Mouse (Mus musculus) MEL (cell line): ENCODE measurements around the gene Fam19a2. TPM values are rescaled to one million over a fixed set of nuclear protein-coding genes. Genes with fewer than 3 reads are reported as not detected.

Source experiments
- DNase-seq: peaks from one replicate; pipeline ENCODE4 v3.0.0; 2011; ENCODE audit warnings: low read depth, low spot score
- H3K27ac ChIP-seq: 2 replicates; pipeline ENCODE4 v1.5.1; 2012; ENCODE audit warnings: low read depth, mild to moderate bottlenecking, control low read depth, low read length, moderate library complexity; ENCODE audit not compliant: control insufficient read depth
- H3K27me3 ChIP-seq, 2 experiments: fragments of 150-350 bp in 1 of 2; sonication (generic) in 1 of 2; 2 replicates each; pipeline ENCODE4 v1.6.1; 2012; ENCODE audit warnings: low read length in 2 of 2, mild to moderate bottlenecking in 2 of 2, improper control_type of control experiment in 1 of 2, moderate library complexity in 1 of 2; ENCODE audit not compliant: insufficient read depth in 2 of 2, control insufficient read depth in 1 of 2
- H3K36me3 ChIP-seq, 2 experiments: 2 replicates each; pipeline ENCODE4 v1.6.1; 2012 to 2014; ENCODE audit warnings: low read length in 2 of 2, improper control_type of control experiment in 1 of 2, inconsistent platforms in 1 of 2, mild to moderate bottlenecking in 1 of 2; ENCODE audit not compliant: insufficient read depth in 2 of 2, control insufficient read depth in 1 of 2
- H3K4me1 ChIP-seq, 2 experiments: fragments of 150-350 bp in 1 of 2; sonication (generic) in 1 of 2; 2 replicates each; pipeline ENCODE4 v1.6.1; 2012; ENCODE audit warnings: low read length in 2 of 2, improper control_type of control experiment in 1 of 2, mild to moderate bottlenecking in 1 of 2; ENCODE audit not compliant: insufficient read depth in 2 of 2, control insufficient read depth in 1 of 2
- H3K4me3 ChIP-seq, 2 experiments: fragments of 150-350 bp in 1 of 2; sonication (generic) in 1 of 2; 2 replicates each; pipeline ENCODE4 v1.5.1; 2012; ENCODE audit warnings: low read depth in 2 of 2, low read length in 2 of 2, mild to moderate bottlenecking in 2 of 2, moderate library complexity in 2 of 2, control low read depth in 1 of 2, improper control_type of control experiment in 1 of 2; ENCODE audit not compliant: control insufficient read depth in 1 of 2, insufficient read depth in 1 of 2
- H3K79me2 ChIP-seq: 2 replicates; pipeline ENCODE4 v1.6.1; 2012; ENCODE audit warnings: mild to moderate bottlenecking, low read length, moderate library complexity; ENCODE audit not compliant: control insufficient read depth, poor library complexity, insufficient read depth
- H3K9ac ChIP-seq: 2 replicates; pipeline ENCODE4 v1.6.1; 2012; ENCODE audit warnings: low read depth, mild to moderate bottlenecking, control low read depth, low read length, moderate library complexity; ENCODE audit not compliant: control insufficient read depth, poor library complexity, severe bottlenecking
- H3K9me3 ChIP-seq: fragments of 150-350 bp; sonication (generic); replicated peaks from 2 replicates; pipeline ENCODE4 v1.6.1; 2012; ENCODE audit warnings: mild to moderate bottlenecking, low read length, improper control_type of control experiment, moderate library complexity; ENCODE audit not compliant: insufficient read depth
- CHD1 ChIP-seq: IDR thresholded peaks from 2 replicates; pipeline ENCODE4 v1.6.1; 2012; ENCODE audit warnings: low read depth, mild to moderate bottlenecking, inconsistent platforms, low read length, improper control_type of control experiment
- CHD2 ChIP-seq: IDR thresholded peaks from 2 replicates; pipeline ENCODE4 v1.6.1; 2011; ENCODE audit warnings: low read length, improper control_type of control experiment
- CTCF ChIP-seq, 3 experiments: IDR thresholded peaks in 2 of 3; conservative IDR thresholded peaks in 1 of 3; 2 replicates each; pipeline ENCODE4 v1.5.1; 2011 to 2012; ENCODE audit warnings: low read length in 3 of 3, low read depth in 2 of 3, mild to moderate bottlenecking in 2 of 3, improper control_type of control experiment in 1 of 3, inconsistent platforms in 1 of 3, mixed read lengths in 1 of 3, moderate library complexity in 1 of 3; ENCODE audit not compliant: control insufficient read depth in 1 of 3, insufficient read depth in 1 of 3, poor library complexity in 1 of 3, severe bottlenecking in 1 of 3
- ELF1 ChIP-seq: IDR thresholded peaks from 2 replicates; pipeline ENCODE4 v1.6.1; 2014; ENCODE audit warnings: low read depth, mild to moderate bottlenecking, inconsistent platforms, low read length, improper control_type of control experiment, moderate library complexity
- ETS1 ChIP-seq: IDR thresholded peaks from 2 replicates; pipeline ENCODE4 v1.6.1; 2012; ENCODE audit warnings: low read depth, mild to moderate bottlenecking, inconsistent platforms, low read length, improper control_type of control experiment, moderate library complexity
- KAT2A ChIP-seq: conservative IDR thresholded peaks from 2 replicates; pipeline ENCODE4 v1.6.1; 2012; ENCODE audit warnings: low read depth, low read length, improper control_type of control experiment, inconsistent platforms
- MAFK ChIP-seq: IDR thresholded peaks from 2 replicates; pipeline ENCODE4 v1.6.1; 2011; ENCODE audit warnings: low read depth, mild to moderate bottlenecking, low read length, improper control_type of control experiment, borderline replicate concordance
- MEF2A ChIP-seq: IDR thresholded peaks from 2 replicates; pipeline ENCODE4 v1.6.1; 2014; ENCODE audit warnings: low read depth, mild to moderate bottlenecking, inconsistent platforms, low read length, improper control_type of control experiment; ENCODE audit not compliant: poor library complexity, insufficient replicate concordance, severe bottlenecking; ENCODE audit errors: extremely low read depth
- NRF1 ChIP-seq: IDR thresholded peaks from 2 replicates; pipeline ENCODE4 v1.6.1; 2014; ENCODE audit warnings: low read depth, mild to moderate bottlenecking, inconsistent platforms, low read length, improper control_type of control experiment, moderate library complexity; ENCODE audit not compliant: poor library complexity, insufficient read depth, severe bottlenecking
- POLR2A ChIP-seq, 2 experiments: IDR thresholded peaks; 2 replicates each; pipeline ENCODE4 v1.6.1; 2011 to 2012; ENCODE audit warnings: low read length in 2 of 2, mild to moderate bottlenecking in 2 of 2, control low read depth in 1 of 2, improper control_type of control experiment in 1 of 2, low read depth in 1 of 2, moderate library complexity in 1 of 2; ENCODE audit not compliant: control insufficient read depth in 1 of 2, insufficient read depth in 1 of 2, poor library complexity in 1 of 2
- POLR2AphosphoS2 ChIP-seq: IDR thresholded peaks from 2 replicates; pipeline ENCODE4 v1.6.1; 2011; ENCODE audit warnings: low read length, improper control_type of control experiment
- SIN3A ChIP-seq: IDR thresholded peaks from 2 replicates; pipeline ENCODE4 v1.6.1; 2012; ENCODE audit warnings: low read length, improper control_type of control experiment, inconsistent platforms
- SMC3 ChIP-seq: IDR thresholded peaks from 2 replicates; pipeline ENCODE4 v1.6.1; 2011; ENCODE audit warnings: low read depth, low read length, improper control_type of control experiment
- USF1 ChIP-seq: IDR thresholded peaks from 2 replicates; pipeline ENCODE4 v1.6.1; 2014; ENCODE audit warnings: low read depth, mild to moderate bottlenecking, inconsistent platforms, low read length, improper control_type of control experiment, moderate library complexity
- ZC3H11A ChIP-seq: IDR thresholded peaks from 2 replicates; pipeline ENCODE4 v1.6.1; 2012; ENCODE audit warnings: low read depth, mild to moderate bottlenecking, inconsistent platforms, low read length, improper control_type of control experiment
- polyA plus RNA-seq, 2 experiments: library from polyadenylated mRNA; stranded (reverse) in 1 of 2; unstranded in 1 of 2; fragments of >175 nt in 1 of 2; fragments of >200 nt in 1 of 2; gene quantifications; 2 replicates each; pipeline versions ENCODE4 v1.2.1 to v1.2.4; 2012; ENCODE audit warnings: low replicate concordance in 2 of 2, low read depth in 1 of 2; ENCODE audit not compliant: insufficient read length in 2 of 2, insufficient read depth in 1 of 2, missing spikeins in 1 of 2
- total RNA-seq: library from RNA; depleted of rRNA; stranded (reverse); fragments of 300-350 nt; gene quantifications from 2 replicates; pipeline ENCODE4 v1.2.3, GENCODE M21; 2012

Gene Fam19a2
- total and polyA plus RNA-seq, 3 experiments, result not detected

DNA sequence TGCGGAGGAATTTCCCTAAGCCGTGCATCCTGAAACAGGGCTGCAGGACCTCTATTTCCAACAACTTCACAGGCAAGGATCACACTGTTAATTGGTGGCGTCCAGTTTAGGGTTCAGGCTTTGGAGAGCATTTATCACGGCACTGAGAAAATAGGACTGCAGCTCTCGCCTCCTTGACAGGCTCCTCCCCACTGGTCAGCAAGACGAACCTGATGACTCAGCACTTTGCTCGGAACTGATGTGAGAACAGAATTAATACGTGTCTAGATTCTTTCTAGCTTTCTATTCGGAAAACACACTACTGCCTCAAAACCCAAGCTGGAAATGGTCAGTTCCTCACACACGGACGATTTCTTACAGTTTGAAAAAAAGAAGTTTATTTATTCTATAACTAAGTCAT, 10.8 kb downstream of the Fam19a2 start:
- no peaks in the 10 kb centered on the region for H3K4me1 ChIP-seq
- H3K27ac ChIP-seq, result no peak overlapping the region
- no peak overlapping the region for H3K9ac ChIP-seq
- TF ChIP-seq CTCF (IDR thresholded peaks at IDR 0.05 in 2 of 3, conservative IDR thresholded peaks at IDR 0.05 in 1 of 3; ENCODE audit: control insufficient read depth in 1 of 3, insufficient read depth in 1 of 3, low read depth in 2 of 3, low read length in 3 of 3, poor library complexity in 1 of 3, severe bottlenecking in 1 of 3) (no peak), MAFK (peak; percentile 44; the same call in 1 of the 2 replicates)
- H3K36me3 ChIP-seq, result no peaks in the 10 kb centered on the region
- H3K79me2 ChIP-seq, result no peaks in the 10 kb centered on the region
- H3K9me3 ChIP-seq, result no peaks in the 10 kb centered on the region
- H3K27me3 ChIP-seq, result no peaks in the 10 kb centered on the region; a peak in 1 of 4 replicates
- no peak for DNase-seq
- no peak overlapping the region for H3K4me3 ChIP-seq

- TF ChIP-seq MEF2A (no peak), KAT2A (no peak), ZC3H11A (no peak), SIN3A (no peak), SMC3 (no peak), POLR2AphosphoS2 (no peak), NRF1 (no peak), ELF1 (no peak), CHD1 (no peak), POLR2A (IDR thresholded peaks at IDR 0.05; ENCODE audit: control insufficient read depth in 1 of 2, insufficient read depth in 1 of 2, low read depth in 1 of 2, low read length in 2 of 2, poor library complexity in 1 of 2) (no peak)
- TF ChIP-seq, all 39 proteins: peak for 0
- no peak for DNase-seq
- H3K36me3 ChIP-seq, result no peaks in the 10 kb centered on the region
- no peak overlapping the region for H3K27ac ChIP-seq
- no peaks in the 10 kb centered on the region for H3K27me3 ChIP-seq
- H3K79me2 ChIP-seq, result no peaks in the 10 kb centered on the region
- no peaks in the 10 kb centered on the region for H3K4me1 ChIP-seq
- no peaks in the 10 kb centered on the region for H3K9me3 ChIP-seq
- H3K4me3 ChIP-seq, result no peak overlapping the region
- H3K9ac ChIP-seq, result no peak overlapping the region
These were observed 43.5 kb downstream of the Fam19a2 start for GRCm38 (mm10) chr10:123307300-123307699.

DNA sequence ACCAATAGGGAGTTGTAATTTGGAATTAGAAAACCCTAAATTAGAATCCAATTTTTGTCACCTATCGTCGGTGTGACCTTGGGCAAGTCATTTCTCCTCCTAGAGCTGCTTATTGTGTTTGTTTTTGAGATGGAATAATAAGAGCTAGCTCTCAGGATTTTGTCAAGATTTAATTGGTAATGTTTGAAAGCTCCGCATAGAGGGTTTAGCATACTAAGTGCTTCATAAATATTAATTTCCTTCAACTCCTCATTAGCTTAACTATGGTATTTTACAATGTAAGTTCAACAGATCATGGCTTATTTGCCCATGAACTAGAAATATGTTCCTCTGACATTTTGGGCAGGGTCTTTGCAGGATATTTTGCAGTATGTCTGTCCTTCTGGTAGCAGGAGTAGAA, 62.5 kb downstream of the Fam19a2 start:
- no peaks in the 10 kb centered on the region for H3K27me3 ChIP-seq
- H3K9me3 ChIP-seq, result no peaks in the 10 kb centered on the region
- no peak overlapping the region for H3K27ac ChIP-seq
- H3K4me1 ChIP-seq, result no peaks in the 10 kb centered on the region
- H3K9ac ChIP-seq, result no peak overlapping the region
- TF ChIP-seq CHD2 (no peak), USF1 (no peak), ETS1 (no peak), CTCF (IDR thresholded peaks at IDR 0.05 in 2 of 3, conservative IDR thresholded peaks at IDR 0.05 in 1 of 3; ENCODE audit: control insufficient read depth in 1 of 3, insufficient read depth in 1 of 3, low read depth in 2 of 3, low read length in 3 of 3, poor library complexity in 1 of 3, severe bottlenecking in 1 of 3) (no peak)
- H3K4me3 ChIP-seq, result no peak overlapping the region
- H3K79me2 ChIP-seq, result no peaks in the 10 kb centered on the region
- no peak for DNase-seq
- H3K36me3 ChIP-seq, result no peaks in the 10 kb centered on the region
